Mouse (Mus musculus): Measurements from ENCODE around the gene Rnf121.

- TF ChIP-seq CTCF (IDR thresholded peaks at IDR 0.05) (no peak), EP300 (IDR thresholded peaks at IDR 0.05) (no peak)
Observed at GRCm38 (mm10) chr7:102101487-102101886, 36.2 kb upstream of the Rnf121 start, which contains the start of gene Art1.

Measured in lung, postnatal 0 days (tissue).